Mouse (Mus musculus) adrenal gland, adult 18-20 months (tissue): ENCODE results near the gene Pdlim1. TPM values are rescaled to one million over a fixed set of nuclear protein-coding genes. Genes with fewer than 3 reads are reported as not detected.
A peak's percentile ranks its signal among the peaks of the same experiment; 100 is the strongest.

Experiments used
- DNase-seq, 2 experiments: peaks; one replicate each; pipeline ENCODE4 v3.0.0; 2021 to 2022; ENCODE audit warnings: low spot score in 2 of 2
- long read RNA-seq, 2 experiments: library from polyadenylated mRNA; stranded (forward); transcript quantifications; one replicate each; pipeline ENCODE4 v2.0.0; 2021
- total RNA-seq, 2 experiments: library from RNA; stranded (reverse); gene quantifications; 1 replicate in 1 of 2; 2 replicates in 1 of 2; pipeline ENCODE4 v1.2.3; 2021

The Pdlim1 gene
- 10 to 100 TPM; 19.0 to 22.4 TPM for total RNA-seq
- long read RNA-seq, experiment 1, transcript Pdlim1-201 (7 exons, 2,571 nt): major isoform, 5 of 5 reads
- long read RNA-seq, experiment 1, partial matches to known transcripts: 0 of 5 reads
- long read RNA-seq, experiment 1, other reads (novel, unspliced or antisense): 0 of 5 reads
- long read RNA-seq, experiment 2, transcript Pdlim1-201 (7 exons, 2,571 nt): major isoform, 8 of 11 reads
- long read RNA-seq, experiment 2, partial matches to known transcripts: 0 of 11 reads
- long read RNA-seq, experiment 2, other reads (novel, unspliced or antisense): 3 of 11 reads

DNA sequence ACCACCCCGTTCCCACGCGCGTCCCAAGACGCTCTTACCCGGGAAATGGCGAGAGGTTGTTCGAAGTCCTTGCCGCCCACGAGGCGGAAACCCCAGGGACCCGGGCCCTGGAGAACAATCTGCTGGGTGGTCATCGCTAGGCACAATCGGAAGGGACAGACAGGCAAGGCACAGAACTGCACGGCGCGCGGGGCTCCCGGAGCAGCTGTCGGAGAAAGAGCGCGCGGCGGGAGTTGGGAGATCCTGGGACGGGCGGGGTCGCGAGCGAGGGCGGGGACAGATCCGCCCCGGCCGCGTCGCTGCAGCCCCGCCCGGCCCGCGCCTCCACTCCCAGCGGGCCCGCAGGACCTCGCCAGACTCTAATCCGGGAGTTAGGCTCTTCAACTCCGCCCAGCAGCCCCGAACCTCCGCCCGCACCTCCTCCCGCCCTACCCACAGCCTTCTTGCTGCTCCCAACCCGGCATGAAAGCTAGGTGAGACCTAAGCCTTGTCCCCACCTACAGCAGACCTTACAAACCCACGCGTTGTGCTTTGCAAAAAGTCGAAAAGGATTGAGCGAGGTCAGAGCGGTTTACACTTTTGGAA is at the start of gene Pdlim1:
Pdlim1 (minus strand) TSS at position 535 of the 585 bp plus-strand sequence.
- DNase-seq: peak; percentile 48 to 60

DNA sequence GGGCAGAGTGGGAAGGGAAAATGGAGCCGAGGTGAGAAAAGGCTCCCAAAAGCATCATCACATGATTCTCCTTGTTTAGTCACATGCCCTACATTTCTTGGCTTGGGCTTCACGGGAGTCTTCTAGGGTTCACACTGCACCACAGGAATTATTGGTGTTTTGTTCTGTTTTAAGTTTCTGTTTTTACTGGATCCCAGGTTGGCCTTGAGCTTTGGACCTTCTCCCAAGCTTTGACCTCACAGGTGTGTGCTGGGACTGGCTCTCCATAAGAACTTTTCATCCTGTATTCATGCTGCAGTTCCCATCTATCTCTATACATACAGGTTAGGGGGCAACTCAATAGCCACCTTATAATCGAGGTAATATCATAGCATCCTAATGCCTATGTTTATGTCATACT is 47.6 kb upstream of the Pdlim1 start:
- no peak for DNase-seq

DNA sequence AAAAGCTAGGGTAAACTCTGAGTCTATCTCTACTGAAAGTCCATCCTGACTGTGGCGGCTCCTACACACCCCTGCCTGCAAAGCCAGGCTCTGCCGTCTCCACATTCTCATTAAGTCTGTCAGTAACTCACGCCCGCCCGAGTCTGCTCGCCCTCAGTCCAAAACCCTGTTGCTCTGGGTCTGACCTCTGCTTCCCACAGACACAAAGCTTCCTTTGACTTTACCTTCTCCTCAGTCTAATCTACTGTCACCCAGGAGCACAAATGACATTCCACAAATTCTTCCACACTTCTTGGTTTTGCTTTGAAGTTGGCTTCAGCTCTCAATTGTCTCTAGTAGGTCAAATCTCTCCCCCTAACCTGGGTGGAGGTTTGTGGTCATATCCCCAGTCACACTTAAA is 46.9 kb upstream of the Pdlim1 start:
- no peak for DNase-seq

DNA sequence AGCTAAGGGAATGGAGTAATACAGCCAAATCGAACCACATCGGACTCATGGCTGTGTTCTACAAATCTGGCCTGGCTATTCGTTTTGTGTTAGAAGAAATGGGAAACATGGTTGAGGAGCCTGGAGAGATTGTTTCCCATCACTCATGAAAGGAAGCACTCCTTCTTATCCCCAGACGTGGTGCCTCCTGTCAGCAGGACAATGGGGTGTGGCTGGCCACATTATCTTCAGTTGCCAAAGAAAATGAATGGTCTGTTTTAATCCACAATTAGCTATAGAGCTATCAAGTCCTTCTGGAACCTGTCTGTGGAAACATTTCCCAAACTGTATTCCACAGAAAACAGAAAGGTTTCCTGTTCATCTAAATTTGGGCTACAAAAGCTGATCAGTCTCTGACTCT is 45.4 kb upstream of the Pdlim1 start:
- DNase-seq: no peak

DNA sequence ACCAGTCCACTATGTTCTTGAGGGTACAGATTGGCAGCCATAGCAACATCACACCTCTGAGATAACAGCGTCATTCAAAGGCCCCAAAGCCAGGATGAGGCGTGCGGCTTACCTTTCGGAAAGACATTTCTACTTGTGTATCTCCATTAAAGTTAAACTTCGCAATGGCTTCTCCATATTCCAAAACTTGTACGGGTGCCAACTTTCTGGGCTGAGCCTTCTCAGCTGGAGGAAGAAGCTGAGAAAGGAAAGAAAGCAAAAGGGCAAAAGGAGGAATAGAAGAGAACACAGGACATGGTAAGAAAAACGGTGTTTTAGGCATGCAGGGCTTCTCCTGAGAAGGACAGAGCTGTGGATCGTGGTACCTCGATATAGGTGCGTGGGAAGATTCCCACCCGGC is 42.6 kb upstream of the Pdlim1 start:
- DNase-seq: no peak

DNA sequence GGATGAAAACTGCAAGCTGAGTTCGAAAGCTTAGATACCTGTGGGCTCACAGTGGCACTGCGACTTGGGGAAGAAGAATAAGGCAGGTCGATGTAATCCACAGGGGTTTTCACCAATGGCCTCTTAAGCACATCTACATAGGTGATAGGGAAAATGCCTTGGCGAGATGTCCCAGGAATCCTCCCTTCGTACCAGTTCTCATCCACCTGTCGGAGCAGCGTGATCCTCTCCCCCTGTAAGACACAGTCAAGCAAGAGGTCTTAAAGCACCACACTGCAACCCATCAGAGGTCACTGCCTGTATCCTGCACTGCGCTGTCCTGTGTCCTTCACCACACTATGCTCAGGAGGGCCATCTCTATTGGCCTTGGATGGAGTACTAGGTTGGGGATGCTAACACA is 40.0 kb upstream of the Pdlim1 start:
- DNase-seq: no peak

DNA sequence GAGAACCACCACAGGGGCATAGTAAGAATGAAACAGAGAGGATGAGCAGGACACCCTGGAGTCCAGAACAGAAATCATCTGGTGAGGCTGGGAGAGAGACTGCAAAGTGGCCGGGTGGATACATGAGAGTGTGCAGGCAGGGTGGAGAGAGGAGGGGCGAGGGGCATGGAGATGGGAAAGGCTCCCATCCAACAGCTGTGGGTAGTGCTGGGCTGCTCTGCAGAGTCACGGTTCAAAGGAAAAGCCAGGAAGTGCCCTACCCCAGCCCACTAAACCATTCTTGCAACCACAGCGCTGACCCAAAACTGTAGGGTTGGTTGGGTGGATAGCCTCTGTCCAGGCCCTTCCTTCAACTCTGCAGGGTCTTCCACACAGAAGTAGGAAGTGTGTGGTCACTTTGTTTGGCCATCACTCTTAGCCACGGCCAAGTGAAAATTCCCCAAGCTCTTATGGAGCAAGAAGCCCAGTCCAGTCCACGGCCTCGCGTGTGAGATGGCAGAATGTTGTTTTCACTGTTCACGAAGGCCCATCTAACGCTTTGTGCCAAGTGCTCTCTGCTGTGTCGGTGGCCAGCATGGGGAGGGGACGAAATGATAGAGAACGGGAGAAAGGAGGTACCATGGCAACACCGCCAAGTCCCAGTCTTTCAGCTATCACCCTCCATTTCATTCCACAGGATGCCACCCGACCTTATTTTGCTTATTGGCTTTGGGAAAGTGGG is 38.9 kb upstream of the Pdlim1 start:
- DNase-seq: no peak

DNA sequence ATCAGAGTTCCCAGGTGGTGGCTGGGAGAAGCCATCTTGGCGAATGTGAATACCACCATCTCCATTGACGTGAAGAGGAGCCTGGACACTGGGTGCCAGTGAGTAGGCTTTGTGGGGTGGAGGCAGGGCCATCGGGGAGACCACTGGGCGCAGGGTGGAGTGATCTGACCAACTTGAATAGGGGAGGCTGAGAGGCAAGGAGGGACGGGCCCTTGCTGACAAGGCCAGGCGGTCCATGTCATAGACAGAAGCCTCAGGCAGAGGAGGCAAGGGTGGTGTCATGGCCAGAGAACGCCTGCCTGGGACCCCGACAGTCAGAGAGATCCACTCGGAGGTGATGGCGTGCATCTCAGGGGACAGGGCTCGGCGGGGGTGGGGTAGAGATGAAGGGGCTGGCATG is 38.3 kb upstream of the Pdlim1 start:
- no peak for DNase-seq

DNA sequence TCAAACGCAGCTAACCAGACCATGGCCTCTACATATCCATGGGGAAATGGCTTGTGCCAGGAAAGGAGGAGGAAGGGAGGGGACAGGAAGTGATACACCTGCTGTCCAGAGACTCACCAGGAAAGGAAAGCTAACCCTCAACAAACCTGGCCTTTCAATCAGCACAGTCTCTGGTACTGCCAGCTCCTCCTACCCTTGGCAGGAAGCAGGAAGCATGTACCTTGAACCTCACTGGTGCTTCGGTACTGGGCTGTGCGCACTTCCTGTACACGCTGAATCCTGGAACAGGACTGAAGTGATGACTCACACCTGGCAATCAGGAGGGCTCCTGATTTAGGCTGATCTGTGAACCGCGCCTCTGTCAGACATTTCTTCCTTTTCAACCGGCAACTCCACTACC is 35.9 kb upstream of the Pdlim1 start:
- no peak for DNase-seq

DNA sequence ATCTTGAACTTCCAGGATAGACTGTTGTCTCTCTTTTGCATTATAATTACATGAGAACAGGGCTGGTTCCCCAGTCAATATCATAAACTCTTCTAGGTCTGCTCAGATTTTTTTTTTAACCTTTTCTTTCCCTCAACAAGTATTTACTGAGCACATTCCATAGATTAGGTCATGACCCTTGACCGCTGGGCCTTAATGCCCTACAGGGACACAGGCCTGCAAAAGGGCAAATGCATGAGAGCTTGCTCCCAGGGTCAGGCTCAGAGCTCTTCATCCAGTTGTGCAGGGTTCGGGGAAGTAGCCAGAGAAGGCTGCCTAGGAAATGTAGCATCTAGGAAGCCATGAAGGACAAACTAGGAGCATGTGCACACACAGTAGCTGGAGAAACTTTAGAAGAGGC is 35.0 kb upstream of the Pdlim1 start:
- no peak for DNase-seq

DNA sequence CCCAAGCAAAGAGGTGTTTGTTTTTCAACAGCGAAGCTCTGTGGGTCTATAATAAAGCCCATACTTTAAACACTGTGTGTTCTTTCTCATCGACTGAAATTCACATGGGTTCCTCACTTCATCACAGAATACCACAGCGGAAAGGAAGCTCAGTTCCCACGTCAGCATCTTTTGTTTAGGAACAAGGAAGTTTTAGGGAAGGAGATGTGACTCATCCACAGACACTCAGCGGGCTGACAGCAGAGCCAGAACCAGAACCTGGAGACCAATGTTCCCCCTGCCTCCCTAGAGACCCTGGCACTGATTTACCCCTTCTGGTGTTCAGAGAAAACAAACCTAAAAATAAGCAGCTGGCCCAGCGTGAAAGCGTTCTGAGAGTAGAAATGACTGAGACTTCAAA is 33.8 kb upstream of the Pdlim1 start:
- no peak for DNase-seq

DNA sequence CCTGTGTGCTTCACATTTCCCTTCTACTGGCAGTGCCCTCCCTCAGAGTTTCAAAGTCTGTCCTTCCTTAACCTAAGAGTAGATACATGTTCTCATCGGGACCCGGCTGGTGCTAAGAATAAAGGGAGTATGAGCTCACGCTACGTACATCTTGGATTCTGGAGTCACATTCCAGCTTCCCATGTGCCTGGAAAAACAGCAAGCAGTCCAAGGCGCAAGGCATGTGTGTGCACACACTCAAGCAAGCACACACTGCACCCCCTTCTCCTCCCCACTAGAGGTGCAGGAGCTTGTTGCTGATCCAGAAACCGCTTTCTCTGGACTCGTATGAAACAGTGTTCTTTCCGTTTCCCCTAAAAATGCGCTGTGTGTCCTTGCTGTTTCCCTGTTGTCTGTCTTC is 31.3 kb upstream of the Pdlim1 start:
- DNase-seq: no peak

DNA sequence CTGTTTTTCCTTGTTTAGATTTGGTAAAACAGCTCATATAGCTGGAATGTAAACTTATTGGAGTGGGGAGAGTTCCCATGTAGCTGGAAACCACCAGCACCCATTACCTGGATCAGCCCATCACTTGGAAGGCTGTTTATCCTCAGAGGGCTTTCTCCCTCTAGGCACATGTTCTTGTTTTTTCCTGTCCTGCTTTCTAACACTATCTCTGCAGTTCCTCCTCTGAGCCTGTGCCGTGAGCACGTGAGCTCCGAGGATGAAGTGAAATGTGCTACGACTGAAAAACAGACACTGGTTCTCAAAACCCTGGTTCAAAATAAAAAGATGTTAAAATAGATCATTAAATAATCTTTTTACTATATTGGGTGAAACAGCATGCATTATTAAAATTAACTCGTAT is 30.8 kb upstream of the Pdlim1 start:
- DNase-seq: no peak

DNA sequence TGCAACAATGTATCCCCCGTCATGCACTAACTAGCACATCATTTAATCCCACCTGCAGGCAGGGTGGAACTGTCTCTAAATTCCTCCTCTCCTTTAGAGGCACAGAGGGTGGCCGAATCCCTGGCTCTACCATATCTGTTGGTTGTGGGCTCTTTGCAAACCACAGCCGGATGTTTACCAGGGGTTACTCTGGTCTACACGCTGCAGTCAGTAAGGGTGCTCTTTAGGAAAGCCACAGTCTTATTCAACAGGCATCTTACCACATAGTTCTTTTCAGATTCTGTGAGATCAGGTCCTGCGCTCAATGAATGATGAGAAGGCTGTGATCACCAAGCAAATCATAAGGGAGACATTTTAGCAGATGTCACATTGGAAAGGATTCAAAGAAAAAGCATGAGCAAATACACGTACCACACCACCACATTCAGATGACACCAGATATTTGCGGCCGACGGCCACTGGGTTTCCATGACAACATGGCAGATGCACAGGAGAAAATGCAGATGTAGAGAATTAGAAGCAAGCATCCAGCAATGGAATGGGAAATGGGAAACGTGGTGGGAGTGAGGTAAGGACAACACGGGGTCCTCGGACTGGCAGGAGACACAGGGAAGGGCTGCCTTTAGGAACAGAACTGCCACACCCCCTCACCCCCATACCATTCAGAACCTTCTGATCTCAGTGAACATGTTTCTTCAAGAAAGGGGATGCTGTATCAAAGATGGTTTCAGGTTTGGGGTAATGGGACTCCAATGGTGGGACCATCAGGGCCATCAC is 28.5 kb upstream of the Pdlim1 start:
- no peak for DNase-seq

DNA sequence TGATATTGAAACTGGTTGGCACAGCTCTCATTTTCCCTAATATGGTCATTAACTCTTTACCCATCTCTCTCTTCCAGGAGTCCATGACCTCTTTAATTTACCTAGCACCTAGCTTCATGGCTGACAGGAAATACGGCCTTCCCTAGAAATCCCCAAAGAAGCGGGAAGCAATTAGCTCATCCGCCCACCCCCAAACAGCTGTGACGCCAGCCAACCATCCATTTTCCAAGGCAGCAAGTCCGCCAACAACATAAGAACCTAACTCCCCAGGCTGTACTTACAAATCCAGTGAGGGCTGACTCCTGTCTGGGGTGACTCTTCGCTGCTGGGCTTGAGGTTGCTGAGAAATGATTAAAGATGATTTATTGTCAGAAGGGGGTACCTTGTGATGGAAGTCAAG is 27.5 kb upstream of the Pdlim1 start:
- no peak for DNase-seq

DNA sequence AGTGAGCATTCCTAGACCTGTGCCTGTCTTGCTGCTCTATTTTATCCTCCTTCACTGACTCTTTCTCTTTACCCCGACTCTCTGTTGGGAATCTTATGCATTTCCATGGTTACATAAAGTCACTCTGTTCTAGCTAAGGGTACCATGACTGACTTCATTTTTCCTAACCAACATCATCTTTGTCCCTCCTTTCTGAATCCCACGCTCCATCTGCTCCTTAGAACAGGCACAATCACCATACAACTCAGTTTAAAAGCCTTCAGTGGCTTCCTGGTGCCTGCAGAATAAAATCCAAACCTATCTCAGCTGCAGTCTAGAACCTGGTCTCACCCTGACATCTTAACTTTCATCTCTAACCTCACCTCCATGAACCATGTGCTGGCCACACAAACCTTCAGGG is 26.9 kb upstream of the Pdlim1 start:
- DNase-seq: no peak

DNA sequence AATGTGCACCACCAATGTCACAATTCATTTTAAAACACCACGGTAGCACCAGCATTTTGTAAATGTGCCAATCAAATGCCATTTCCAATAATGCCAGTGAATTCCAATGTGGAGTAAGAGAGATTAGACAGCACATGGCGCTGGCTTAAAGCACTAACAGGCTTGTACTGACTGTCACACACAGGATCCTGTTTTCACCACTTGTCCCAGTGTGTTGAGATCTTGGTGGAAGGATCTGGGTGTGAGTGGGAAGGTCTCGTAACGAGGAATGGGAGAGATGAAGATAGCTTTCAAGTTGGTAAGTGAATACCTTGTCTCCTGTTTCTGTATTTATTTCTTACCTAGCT is 26.1 kb upstream of the Pdlim1 start:
- DNase-seq: no peak

DNA sequence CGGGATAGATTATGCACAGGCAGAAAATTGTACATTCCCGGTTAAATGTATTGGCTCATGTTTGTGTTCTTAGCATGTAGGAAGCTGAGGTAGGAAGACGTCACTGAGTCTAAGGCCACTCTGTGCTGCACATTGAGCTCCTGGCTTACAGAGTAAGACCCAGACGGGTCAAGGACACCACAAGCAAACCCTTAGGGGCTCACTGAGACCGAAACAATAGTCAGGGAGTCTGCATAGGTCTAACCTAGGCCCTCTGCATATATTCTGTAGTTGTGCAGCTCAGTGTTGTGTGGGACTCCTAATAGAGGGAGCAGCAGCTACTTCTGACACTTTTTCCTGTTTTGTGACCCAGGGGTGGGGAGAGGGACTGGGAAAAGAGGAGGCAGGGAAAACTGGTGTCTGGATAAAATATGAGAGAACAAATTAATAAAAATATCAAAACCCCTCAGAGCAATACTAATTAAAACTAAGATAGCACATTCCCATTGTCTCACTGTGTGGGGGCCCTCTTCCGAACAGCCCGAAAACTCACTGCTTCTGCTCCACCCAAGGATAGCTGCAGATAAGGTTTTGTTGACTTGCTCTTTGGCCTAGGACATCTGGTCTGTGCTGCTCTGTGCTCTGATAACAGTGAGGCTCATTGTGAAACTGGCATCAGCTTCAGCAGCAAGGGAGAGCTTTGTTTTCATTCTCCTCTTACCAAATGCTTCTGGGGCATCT is 25.6 kb upstream of the Pdlim1 start:
- no peak for DNase-seq

DNA sequence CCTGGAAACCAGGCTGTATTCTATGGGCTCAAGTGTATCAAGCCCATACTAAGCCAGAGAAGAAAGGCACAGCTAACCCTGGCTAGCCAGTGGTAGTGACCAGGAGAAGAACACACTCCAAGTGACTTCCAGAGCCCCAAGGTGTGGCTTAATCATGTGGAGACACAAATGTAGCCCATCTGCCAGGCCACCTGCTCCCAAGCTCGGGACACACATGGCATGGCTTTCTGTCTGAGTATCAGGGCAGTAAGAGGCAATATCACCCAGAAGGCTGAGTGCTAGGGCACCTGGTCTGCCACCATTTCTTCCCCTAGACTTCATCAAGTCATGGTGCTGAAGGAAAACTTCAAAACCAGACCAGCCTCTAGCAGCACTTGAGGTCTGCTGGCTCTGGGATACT is 22.6 kb upstream of the Pdlim1 start:
- no peak for DNase-seq

DNA sequence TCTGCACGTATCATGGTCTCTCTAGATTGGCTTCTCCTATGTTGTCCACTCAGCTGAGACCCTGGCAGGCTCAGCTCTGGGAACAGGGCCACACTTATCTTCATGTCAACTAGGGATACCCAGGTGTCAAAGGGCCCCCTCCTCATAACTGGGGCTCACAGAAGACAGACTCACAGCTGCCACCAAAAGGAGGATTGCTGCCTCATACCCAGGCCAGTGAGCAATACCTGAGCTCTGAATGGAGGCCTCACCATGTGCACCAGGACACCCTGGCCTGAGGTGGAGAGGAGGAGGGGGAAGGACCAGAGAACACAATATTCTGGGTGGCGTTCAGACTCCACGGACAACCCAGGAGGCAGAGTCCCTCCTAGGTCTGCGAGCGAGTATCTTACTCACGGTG is 22.1 kb upstream of the Pdlim1 start:
- no peak for DNase-seq

DNA sequence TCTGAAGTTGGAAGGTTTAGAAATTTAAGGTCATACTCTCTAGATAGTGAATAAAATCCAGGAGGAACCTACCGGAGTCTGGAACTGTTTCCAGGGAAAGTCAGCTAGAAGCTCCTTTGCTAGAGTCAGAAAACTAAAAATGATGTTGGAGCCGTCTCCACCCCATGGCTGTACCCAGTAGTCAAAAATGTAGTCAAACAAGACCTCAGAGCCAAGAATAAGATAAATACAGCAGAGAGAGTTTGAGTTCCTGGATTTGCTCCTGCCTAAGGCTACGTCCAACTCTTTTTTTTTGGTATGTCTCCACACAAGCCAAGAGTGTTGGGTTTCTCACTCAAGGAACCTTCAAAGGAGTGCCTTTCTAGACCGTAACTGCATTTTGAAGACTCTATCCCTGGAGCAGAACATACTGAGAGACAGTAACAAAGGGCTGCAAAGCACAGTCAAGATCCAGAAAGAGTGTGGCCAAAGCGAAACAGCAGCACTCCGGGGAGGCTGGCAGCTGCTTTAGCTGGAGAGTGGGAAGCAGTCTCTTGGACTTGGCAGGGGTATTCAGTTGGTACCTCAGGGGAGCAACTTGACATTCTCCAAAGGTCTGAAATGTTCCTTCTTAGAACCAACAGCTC is 18.6 kb upstream of the Pdlim1 start:
- DNase-seq: no peak
